ENCODE assay signal across 8 mouse cellular contexts in the genomic region with DNA sequence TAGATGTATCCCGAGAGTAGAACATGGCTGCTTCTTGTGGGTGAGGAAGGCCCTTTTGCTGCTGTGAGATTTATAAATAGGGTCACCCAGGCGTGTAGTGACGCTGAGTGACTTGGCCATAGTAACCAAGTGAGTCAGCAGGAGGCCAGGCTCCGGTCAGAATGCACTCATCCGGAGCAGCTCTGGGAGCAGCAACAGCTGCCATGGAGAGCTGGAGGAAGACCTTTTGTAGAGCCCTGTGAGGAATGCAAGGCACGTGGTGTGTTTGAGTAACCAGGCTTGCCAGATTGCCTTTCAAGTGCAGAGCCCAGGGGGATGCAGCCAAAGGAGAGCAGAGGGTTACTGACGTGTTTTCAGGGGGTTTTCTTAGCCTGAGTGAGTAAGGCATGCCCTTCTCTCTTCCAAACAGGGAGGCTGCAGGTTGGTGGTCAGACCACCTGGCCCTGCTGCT.
DNase-seq lines count a peak whose midpoint lies in the region; ATAC-seq lines count a peak whose summit lies in the region.

No protein-coding gene starts in this region.

- H3K36me3 ChIP-seq in embryonic facial prominence, embryonic 12.5 days = no peaks in the 10 kb centered on the region
- H3K36me3 ChIP-seq in midbrain, embryonic 12.5 days = no peaks in the 10 kb centered on the region
- no peaks in the 10 kb centered on the region for H3K36me3 ChIP-seq in stomach, embryonic 14.5 days (ENCODE audit: control insufficient read depth, insufficient read depth, low read length)

- DNase-seq in adrenal gland, adult 8-10 months = peak; percentile 70
- DNase-seq in heart, adult 18-20 months = peak; percentile 74 to 91
- DNase-seq in kidney, adult 18-20 months = peak; percentile 82
- DNase-seq in left cerebral cortex, postnatal 36 days (ENCODE audit: low spot score in 2 of 2) = peak; percentile 11 to 19
- no peak for DNase-seq in natural killer cell, adult 2 months (ENCODE audit: low spot score in 2 of 2)

- H3K4me2 ChIP-seq in embryonic facial prominence, embryonic 12.5 days (replicated peaks) = peak overlapping the region; percentile 29
- peak overlapping the region; percentile 19; the same call in 1 of the 2 replicates for H3K4me2 ChIP-seq in midbrain, embryonic 12.5 days (replicated peaks)
- no peak overlapping the region for H3K4me2 ChIP-seq in stomach, embryonic 14.5 days (replicated peaks; ENCODE audit: low read depth, low read length)

- H3K9me3 ChIP-seq in embryonic facial prominence, embryonic 12.5 days = no peaks in the 10 kb centered on the region
- no peaks in the 10 kb centered on the region for H3K9me3 ChIP-seq in midbrain, embryonic 12.5 days
- no peaks in the 10 kb centered on the region for H3K9me3 ChIP-seq in stomach, embryonic 14.5 days (ENCODE audit: control insufficient read depth, low read depth, low read length)

- peak; percentile 97 for ATAC-seq in embryonic facial prominence, embryonic 12.5 days (ENCODE audit: insufficient number of reproducible peaks, insufficient read depth, low FRiP score, low TSS enrichment)
- peak; percentile 97 for ATAC-seq in midbrain, embryonic 12.5 days (ENCODE audit: low FRiP score, low read depth)
- peak; percentile 90 for ATAC-seq in stomach, embryonic 14.5 days (ENCODE audit: insufficient number of reproducible peaks, insufficient read depth, low FRiP score, low read depth)

- WGBS in embryonic facial prominence, embryonic 12.5 days = 2% methylated on average over 7 of the region's 7 CpGs
- WGBS in midbrain, embryonic 12.5 days = 2% methylated on average over 7 of the region's 7 CpGs
- WGBS in stomach, embryonic 14.5 days = 6% methylated on average over 7 of the region's 7 CpGs

- no peak overlapping the region for H3K9ac ChIP-seq in embryonic facial prominence, embryonic 12.5 days
- no peak overlapping the region for H3K9ac ChIP-seq in midbrain, embryonic 12.5 days (replicated peaks)
- no peak overlapping the region for H3K9ac ChIP-seq in stomach, embryonic 14.5 days (replicated peaks; ENCODE audit: low read depth, low read length)

- peaks cover 15% of the 10 kb centered on the region for H3K4me1 ChIP-seq in embryonic facial prominence, embryonic 12.5 days
- H3K4me1 ChIP-seq in midbrain, embryonic 12.5 days = peaks cover 14% of the 10 kb centered on the region
- H3K4me1 ChIP-seq in stomach, embryonic 14.5 days (ENCODE audit: control insufficient read depth, insufficient read depth, low read length) = peaks cover 9% of the 10 kb centered on the region

- H3K4me3 ChIP-seq in embryonic facial prominence, embryonic 12.5 days = no peak overlapping the region
- no peak overlapping the region for H3K4me3 ChIP-seq in midbrain, embryonic 12.5 days
- H3K4me3 ChIP-seq in stomach, embryonic 14.5 days (ENCODE audit: low read depth, low read length) = no peak overlapping the region

- intact Hi-C loops in left cerebral cortex, postnatal 36 days (cut with DNase I) = no loop called here

- no peaks in the 10 kb centered on the region for H3K27me3 ChIP-seq in embryonic facial prominence, embryonic 12.5 days
- H3K27me3 ChIP-seq in midbrain, embryonic 12.5 days = no peaks in the 10 kb centered on the region
- H3K27me3 ChIP-seq in stomach, embryonic 14.5 days (ENCODE audit: control insufficient read depth, insufficient read depth, low read length) = no peaks in the 10 kb centered on the region

- peak overlapping the region; percentile 84 for H3K27ac ChIP-seq in embryonic facial prominence, embryonic 12.5 days
- H3K27ac ChIP-seq in midbrain, embryonic 12.5 days (replicated peaks) = peak overlapping the region; percentile 63
- H3K27ac ChIP-seq in stomach, embryonic 14.5 days (ENCODE audit: low read length) = peak overlapping the region; percentile 73; the same call in 1 of the 2 replicates

Comparison
In these comparisons a context has a peak if more than half of its experiments do, and no peak if none do; other contexts are left out.
1. DNase-seq: peak in adrenal gland, adult 8-10 months (single experiment), heart, adult 18-20 months (2 of 2), kidney, adult 18-20 months (single experiment) and left cerebral cortex, postnatal 36 days (2 of 2); none in natural killer cell, adult 2 months (0 of 2).
2. Peak in every context shown above with its lines, with median percentiles within 50 percentile points of each other: ATAC-seq and H3K27ac ChIP-seq.